Mouse (Mus musculus) large intestine, adult 2 months (tissue): Measurements from ENCODE around the gene Exoc3l4. TPM values are rescaled to one million over a fixed set of nuclear protein-coding genes. Genes with fewer than 3 reads are reported as not detected.
A peak's percentile ranks its signal among the peaks of the same experiment; 100 is the strongest.

Experiments used
- DNase-seq: peaks from one replicate; pipeline ENCODE4 v3.0.0-alpha.2; 2012; ENCODE audit warnings: low read depth, low spot score
- WGBS: fragments of 180-500 bp; shearing (Covaris S2); methylation state at CpG from one replicate; pipeline ENCODE4 v1.1.7; 2018; 5-methylcytosine and 5-hydroxymethylcytosine counted together
- polyA plus RNA-seq: library from polyadenylated mRNA; depleted of rRNA; stranded (reverse); fragments of >200 nt; gene quantifications from 2 replicates; pipeline ENCODE4 v1.2.3, GENCODE M21; 2012

The Exoc3l4 gene
- polyA plus RNA-seq, 1 experiment = 197 TPM

DNA sequence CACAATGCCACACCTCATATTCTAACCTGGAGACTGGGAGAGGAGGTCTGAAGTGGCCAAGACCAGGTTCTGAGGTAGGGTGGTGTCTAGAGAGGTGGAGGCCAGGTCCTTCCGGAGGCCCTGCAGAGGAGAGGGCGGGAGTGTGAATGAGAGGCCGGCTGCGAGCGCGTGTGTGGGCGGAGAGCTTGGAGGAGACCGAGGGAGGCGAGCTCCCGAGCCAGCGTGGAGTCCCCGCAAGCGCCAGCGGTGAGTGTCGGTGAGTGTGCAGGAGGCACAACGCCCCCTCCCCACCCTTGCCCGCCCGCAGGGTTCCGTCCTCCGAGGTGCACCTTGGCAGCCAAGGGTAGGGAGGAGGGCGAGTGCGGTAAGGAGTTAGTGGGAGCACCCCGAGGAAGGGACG, 10.2 kb upstream of the Exoc3l4 start, which contains the start of gene Lbhd2:
TSS of gene Lbhd2 (plus strand) at position 188 of the 400 bp plus-strand sequence.
- no peak for DNase-seq
- 5% methylated on average over 24 of the region's 24 CpGs for WGBS

DNA sequence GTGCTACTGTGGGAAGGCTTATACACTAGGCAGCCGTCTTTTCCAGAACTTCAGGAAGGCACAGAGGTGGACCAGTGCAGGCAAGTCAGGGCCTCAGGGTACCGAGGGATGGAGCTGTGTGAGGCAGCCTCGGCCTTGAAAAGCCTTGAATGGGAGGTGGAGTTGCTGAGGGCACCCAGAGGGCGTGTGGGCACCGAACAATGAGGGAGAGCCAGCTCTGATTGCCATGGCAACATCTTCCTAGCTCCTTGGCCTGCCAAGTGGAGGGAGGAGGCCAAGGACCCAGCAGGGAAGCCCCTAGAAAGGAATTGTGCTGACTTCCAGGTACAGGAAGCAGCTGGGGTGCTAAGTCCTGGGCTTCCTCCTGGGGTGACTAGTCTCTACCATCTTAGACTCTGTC, 7.2 kb upstream of the Exoc3l4 start:
- no peak for DNase-seq
- WGBS = 35% methylated on average over 5 of the region's 5 CpGs

DNA sequence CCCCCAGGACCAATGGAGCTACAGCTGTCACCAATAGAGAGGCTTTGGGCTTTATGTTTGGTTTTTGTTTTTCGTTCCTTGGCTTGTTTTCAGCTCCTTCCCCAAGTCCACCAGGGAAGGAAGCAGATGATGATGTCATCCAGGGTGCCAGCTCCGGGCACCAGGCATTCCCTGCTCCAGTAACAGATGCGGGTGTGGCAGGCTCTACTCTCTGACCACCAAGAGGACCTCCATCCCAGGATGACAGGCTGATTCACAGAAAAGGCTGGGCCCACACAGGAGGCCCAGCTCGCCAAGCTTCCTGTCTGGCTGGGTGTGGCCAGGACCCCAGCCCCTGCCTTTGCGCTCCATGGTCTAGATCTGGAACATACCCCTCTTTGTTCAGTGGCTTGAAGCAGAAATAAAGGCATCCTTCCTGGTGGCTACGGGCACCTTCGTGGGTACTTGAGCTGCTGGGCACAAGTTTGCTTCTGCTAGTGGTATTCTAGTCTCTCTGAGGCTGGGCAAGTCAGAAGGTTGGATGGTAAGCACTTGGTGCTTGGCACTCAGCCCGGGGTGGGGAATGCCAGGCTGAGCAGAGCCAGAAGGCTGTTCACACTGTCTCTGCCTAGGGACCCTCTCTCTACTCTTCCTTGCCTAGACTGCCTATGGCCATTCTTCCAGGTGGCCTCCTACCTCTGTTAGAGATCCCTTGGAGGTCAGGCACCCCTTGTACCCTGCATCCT, 5.0 kb upstream of the Exoc3l4 start:
- no peak for DNase-seq
- WGBS = 65% methylated on average over 8 of the region's 8 CpGs

DNA sequence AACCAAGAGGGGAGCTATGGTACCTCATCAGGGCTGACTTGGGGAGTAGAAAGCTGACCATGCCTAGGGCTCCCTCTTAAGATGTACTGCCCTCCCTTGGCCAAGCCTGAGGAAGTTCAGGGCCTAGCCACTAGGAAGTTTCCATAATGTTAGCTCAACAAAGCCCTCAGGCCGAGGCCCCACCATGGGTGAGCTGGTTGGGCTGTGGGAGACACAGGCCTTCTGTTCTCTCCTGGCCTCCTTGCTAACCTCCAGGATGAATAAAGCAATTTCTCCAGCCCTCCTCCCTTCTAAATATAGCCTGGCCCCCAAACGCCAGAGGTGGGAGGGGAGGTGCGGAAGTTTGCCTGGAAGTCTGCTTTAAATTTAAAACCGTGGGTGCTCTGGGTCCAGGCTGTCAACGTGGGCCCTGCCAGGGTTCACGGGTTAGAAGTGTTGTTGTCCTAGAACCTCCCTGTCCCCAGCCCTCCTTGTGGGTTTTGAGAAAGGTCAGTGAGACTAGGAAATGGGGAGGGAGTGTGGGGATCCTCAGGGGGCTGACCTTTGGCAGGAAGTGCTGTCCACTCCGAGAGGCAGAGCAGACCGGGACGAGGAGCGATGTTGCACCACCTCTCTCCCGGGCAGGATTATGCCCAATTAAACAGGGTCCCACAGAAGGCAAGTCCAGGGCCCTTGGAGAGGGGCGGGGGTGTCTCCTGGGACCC, 4.1 kb upstream of the Exoc3l4 start:
- WGBS = 39% methylated on average over 12 of the region's 12 CpGs
- DNase-seq = no peak

DNA sequence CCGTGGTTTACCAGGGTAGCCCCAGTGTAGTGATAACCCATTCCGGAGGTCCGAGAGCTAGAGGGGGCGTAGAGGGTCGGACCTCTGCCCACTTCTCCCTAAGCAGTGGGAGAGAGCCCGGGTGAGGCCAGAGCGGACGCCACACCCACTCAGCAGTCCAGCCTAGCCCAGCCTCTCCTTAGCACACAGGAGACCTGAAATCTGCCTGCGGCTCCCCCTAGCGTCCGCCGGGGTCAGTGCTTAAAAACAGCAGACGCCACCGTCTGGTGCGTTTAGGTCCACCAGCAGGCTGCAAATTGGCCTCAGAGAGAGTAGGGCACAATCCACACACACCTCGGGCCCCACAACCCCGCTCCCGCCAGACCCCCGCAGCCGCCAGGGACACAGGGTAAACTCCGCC, 3.5 kb upstream of the Exoc3l4 start:
- DNase-seq = no peak
- WGBS = 2% methylated on average over 21 of the region's 21 CpGs

DNA sequence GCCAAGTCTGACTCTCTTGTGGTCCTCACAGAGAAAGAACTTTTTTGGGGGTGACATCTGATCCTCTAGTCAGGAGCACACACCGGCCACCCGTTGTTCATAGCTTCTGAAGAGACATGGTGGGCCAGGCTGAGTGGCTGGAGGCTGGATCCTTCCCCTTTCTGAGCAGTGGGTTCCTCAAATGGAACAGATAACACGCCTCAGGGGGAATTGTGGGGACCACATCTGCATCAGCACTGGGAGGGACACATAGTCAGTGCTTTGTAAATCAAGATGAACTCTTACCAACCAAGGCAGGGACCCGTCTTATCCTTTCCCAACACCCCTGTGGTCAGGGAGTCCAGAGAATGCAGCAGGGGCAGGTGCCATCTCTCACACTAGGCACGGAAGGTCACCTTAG, 3.1 kb downstream of the Exoc3l4 start:
- WGBS = 82% methylated on average over 5 of the region's 5 CpGs
- DNase-seq = no peak

DNA sequence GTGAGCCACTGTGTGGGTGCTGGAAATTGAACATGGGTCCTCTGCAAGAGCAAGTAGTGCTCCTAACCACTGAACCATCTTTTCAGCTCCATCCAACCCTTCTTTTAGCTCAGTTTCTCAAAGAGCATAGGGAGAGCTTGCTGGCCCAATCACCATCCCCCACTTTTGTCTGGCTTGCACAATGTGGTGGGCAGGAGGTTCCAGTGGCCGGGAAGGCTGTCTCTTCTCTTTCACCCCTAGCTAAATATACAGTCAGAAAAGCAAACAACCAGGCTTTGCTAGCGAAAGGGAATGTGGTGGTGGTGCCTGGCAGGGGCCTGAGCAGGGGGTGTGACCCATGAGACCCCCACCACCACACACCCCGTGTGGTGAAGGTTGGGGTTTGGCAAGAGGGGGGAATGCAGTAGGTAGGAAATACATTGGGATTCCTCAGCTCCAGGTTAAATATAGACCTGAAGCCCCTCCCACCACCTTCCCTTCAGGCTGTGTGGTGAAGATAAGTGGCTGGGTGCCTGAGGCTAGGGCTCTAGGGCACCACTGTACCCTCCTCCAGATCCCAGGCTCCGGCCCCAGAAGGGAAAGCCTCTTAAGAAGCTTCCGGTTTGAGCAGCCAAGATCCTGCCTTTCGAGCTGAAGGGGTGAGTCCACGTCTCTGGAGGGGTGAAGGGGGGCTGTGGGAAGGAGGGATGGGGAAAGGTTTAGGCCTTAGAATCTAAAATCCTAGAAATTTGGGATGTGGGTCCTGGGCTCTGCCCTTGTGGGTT, 4.3 kb downstream of the Exoc3l4 start:
- 37% methylated on average over 7 of the region's 7 CpGs for WGBS
- DNase-seq = no peak

DNA sequence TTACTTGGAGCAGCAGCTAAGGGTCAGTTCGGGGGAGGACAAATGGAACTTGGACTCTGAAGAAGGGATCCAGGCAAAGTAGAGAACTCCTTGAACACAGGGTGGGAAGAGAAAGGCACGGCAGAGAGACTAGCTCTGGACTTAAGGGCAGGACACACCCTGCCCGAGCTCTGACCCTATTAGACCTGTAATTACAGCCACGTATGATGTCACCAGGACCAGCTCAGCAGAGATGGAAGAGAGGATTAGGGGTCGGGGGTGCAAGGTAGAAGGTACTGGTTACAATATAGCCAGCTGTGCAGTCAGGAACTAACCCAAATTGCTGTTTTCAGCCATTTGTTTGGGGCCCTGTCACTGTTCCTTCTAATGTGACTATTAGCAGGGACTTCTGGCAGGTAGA, 6.0 kb downstream of the Exoc3l4 start:
- no peak for DNase-seq
- 40% methylated on average over 5 of the region's 5 CpGs for WGBS

DNA sequence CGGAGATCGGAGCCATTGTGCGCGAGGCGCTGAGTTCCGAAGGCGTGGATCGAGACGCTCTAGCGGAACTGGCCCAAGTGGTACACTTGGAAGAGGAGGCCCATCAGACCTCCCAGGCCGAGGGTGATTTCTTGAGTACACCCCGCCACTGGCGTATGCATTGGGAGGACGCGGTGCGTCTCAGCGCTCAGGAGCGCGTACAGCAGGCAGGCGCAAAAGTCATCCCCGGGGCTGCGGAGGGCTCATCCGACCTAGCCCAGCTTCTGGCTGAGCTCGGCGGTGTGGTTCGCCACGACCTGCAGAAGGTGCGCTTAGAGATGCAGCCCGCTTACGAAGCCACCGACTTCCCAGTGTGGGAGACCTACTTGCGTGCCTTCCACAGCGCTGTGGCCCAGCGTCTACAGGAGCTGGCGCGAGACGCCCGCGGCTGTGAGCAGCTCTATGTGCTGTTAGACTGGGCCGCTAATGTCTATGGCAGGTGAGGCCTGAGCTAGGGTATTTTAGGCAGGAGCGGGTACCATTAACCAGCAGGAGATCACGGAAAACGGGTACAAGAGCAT, 6.8 kb downstream of the Exoc3l4 start:
- no peak for DNase-seq
- 23% methylated on average over 43 of the region's 43 CpGs for WGBS

DNA sequence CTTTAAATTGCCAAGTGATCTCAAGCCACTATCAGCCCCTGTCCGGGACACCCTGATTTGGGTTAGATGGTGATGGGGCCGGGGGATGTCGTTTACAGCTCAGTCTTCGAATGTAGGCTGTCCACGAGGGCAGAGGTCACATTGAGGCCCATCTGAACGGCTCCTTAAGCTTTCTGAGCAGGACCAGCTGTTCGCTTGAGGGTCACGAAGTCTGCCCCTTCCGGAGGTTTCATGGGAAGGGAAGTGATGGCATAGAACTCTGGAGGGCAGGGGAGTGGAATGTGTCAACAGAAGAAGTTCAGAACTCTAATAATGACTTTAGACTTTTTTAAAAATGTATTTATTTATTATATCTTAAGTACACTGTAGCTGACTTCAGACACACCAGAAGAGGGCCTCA, 7.7 kb downstream of the Exoc3l4 start:
- 30% methylated on average over 9 of the region's 9 CpGs for WGBS
- DNase-seq = no peak

DNA sequence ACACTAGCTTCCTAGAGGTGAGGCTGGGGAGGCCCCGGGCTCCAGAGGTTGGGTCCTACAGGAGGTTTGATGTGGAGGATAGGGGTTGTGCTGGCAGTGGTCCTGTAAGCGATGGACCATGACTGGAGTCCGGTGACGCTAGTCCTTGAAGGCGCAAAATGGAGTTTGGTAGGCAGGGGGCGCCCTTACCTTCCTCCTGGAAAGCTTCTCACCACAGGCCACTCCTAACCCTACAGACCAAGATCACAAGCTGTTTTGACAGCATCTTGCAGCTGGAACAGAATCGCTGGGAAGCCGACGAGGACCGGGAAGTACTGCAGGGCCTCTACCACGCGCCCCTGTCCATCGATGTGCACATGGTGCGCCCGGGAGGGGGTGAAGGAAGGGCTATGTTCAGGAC, 8.4 kb downstream of the Exoc3l4 start:
- WGBS = 2% methylated on average over 15 of the region's 15 CpGs
- no peak for DNase-seq

DNA sequence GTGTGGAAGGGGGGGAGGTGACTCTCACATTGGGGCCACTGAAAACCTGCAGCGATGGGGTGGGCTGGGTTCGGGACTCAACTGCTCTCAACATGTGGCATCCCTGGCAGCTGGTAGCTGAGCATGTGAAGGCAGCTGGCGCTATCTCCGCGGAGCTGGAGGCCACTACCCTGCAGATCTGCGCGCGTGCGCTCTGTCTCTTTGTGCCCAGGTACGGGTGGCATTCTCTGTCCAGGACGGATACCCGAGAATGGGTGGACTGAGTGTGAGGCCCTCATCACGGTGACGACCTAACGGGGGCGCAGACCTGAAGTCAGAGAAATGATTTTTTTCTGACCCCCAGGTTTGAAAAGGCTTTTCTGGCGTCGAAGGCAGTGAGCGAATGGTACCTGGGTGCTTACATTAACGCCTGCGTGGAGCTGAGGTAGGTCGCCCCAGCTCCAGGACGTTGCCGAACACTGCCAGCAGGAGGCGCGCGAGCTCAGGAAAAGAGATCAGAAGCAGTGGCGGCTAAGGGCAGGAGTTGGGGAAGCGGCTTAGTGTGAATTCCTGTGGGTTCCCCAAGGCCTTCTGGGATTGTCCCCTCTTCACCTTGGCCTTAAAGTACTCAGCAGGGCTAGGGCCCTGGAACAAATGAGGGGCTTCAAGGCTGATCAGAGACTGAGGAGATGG, 9.1 kb downstream of the Exoc3l4 start:
- 19% methylated on average over 29 of the region's 29 CpGs for WGBS
- DNase-seq = no peak

DNA sequence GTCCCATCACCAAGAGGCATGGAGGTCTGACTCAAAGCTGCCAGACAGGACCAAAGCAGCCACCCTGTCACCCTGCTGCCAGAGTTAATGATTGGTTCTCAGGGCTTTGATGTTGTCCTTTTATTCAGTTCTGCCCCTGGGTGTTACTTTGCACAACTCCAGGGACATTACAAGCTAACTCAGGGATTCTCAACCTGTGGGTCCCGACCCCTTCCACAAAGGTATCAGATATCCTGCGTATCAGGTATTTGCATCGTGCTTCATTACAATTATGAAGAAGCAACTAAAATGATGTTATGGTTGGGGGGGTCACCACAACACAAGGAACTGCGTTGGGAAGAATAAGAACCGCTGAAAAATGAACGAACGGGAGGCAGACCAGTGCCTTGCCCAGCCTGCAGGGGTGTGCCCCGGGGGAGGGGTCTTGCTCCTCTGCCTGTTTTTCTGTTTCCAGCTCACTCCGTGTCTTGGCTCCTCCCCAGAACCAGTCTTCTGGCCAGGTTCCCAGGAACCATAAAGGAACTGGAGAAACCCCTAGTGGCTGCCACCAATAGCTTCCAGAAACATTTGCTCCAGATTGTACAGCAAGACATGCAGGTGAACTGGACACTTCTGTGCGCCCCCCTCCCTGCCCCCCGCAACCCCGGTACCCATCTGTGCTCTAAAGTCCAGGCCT, 10.8 kb downstream of the Exoc3l4 start:
- peak; percentile 60 for DNase-seq

DNA sequence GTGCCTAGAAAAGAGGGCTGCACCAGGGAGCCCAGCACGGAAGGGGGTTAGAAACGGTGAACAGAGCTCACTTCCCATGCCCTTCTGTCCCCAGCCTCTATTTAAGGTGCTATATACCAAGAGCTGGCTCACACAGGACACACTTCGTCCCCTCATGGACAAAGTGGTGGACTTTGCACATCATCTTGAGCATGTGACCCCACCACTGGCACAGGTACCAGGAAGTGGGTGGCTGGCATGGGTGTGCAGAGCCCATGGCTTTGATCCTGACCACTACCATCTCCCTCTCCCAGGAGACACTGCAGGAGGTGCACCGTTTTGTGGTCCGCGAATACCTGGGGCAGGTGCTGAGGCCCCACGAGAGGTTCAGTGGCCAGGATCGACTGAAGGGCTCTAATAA, 11.5 kb downstream of the Exoc3l4 start:
- 25% methylated on average over 8 of the region's 8 CpGs for WGBS
- no peak for DNase-seq

More for the DNA sequence above, 10.8 kb downstream of the Exoc3l4 start:
- 25% methylated on average over 12 of the region's 12 CpGs for WGBS

DNA sequence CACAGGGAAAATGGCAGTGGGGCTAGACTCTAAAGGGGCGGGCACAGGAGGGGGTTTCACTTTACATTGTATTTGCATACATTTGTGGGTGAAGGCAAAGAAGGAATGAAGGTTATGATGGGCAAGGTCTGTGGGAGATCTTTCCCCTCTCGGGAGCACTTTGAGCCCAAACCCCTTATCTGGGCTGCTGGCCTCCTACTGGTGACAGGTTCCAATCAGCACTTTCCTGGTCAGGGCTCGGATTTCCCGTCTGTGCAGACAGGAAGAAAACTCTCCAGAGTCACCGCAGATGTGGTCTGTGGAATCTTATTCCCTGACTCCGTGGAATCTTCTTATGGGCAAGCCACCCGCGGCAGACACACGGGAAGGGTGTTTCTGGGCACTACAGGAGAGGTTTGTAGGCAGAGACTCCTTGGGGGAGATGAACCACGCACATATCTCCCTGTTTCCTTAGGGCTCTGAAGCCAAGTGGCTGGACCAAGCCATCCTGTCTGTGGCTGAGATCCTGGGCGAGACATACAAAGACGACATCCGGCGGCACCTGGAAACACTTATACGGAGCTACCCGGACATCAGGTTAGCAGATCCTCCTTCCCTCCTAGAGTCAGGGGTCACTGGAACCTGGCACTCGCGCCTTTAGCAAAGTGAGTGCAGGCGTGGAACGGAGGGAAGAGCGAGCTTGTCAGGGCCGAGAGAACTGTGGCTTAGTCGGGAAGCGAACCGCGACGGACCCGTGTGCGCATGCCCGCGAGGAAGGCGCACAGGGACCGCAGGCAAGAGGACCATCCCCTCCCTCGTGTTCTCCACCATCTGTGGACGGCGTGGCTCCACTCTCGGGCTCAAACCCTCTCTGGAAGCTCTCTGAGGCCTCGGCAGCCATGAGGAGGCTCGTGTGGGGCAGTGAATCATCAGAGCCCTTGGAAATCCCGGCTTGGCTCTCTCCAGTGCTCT, 12.4 kb downstream of the Exoc3l4 start:
- no peak for DNase-seq
- WGBS = 2% methylated on average over 40 of the region's 40 CpGs

DNA sequence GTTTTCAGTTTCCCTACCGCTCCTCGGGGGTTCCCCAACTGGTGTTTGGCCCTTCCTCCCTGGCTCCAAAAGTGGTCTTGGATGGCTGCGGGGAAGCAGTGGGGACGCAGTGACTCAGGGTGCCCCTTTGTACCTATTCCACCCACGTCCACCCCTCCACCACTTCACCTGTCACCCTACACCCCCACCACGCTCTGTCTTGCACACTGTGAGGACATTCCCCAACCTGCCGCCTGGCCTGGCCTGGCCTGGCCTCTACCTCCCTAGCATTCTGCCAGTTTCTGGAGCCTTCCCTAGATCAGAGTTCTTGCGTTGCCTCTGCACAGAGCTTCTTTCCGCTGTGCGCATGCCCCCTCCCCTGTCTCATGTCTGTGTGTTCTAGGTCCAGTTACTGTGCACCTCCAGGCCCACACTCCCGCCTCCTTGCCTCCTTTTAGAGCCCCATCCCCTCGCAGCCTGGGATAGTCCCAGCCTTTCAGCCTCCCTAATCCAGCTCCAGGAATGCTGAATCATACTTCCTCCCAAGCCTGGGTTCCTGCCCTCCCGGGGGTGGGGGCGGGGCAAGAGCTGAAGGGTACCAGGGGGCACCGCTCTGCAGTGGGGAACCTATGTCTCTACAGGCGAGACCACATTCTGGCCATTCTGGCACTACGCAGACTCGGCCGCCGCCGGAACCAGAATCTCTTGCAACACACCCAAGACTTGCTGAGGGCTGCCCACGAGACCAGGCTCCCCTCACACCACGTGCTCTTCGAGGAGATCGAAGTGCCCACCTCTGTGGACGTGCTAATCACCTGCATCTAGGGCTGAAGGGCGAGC, 13.4 kb downstream of the Exoc3l4 start:
- no peak for DNase-seq
- WGBS = 40% methylated on average over 27 of the region's 27 CpGs
